Mouse (Mus musculus) liver, embryonic 14.5 days (tissue): ENCODE results near the gene Cspg5.

ENCODE experiments used
- CTCF ChIP-seq: IDR thresholded peaks from 2 replicates; pipeline ENCODE4 v1.5.1; 2016; ENCODE audit warnings: antibody characterized with exemption, low read depth, control low read depth
- EP300 ChIP-seq: IDR thresholded peaks from 2 replicates; pipeline ENCODE4 v1.6.1; 2016; ENCODE audit warnings: antibody characterized with exemption, low read depth

GRCm38 (mm10) chr9:110259118-110259517, 15.5 kb downstream of the Cspg5 start:
- TF ChIP-seq CTCF (no peak), EP300 (no peak)
